Mouse (Mus musculus) fibroblast of lung, adult 2 months (primary cell): ENCODE data around the gene Bmpr2.

Experiments used
- DNase-seq: peaks from one replicate; pipeline ENCODE4 v3.0.0-alpha.2; 2011; ENCODE audit warnings: low read depth

Gene Bmpr2

GRCm38 (mm10) chr1:59901082-59901876 is 138.1 kb downstream of the Bmpr2 start:
- no peak for DNase-seq

DNA sequence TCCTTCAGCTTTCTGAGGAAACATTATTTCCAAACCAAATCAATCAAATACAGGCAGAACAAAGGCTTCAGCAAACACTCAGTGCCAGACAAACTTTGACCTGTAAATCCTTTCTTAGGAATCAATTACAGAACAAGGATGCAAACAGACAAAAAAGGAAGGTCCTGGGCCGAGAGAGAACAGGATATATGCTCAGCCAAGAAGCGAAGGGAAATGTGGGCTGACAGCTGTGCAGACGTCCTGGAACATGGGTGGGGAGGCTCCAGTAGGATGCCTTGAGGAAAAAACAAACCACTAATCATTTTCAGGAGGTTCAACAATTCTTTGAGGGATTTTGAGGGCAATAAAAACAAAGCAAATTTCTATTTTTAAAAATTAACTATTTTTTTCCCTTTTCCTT is 139.4 kb downstream of the Bmpr2 start:
- no peak for DNase-seq

DNA sequence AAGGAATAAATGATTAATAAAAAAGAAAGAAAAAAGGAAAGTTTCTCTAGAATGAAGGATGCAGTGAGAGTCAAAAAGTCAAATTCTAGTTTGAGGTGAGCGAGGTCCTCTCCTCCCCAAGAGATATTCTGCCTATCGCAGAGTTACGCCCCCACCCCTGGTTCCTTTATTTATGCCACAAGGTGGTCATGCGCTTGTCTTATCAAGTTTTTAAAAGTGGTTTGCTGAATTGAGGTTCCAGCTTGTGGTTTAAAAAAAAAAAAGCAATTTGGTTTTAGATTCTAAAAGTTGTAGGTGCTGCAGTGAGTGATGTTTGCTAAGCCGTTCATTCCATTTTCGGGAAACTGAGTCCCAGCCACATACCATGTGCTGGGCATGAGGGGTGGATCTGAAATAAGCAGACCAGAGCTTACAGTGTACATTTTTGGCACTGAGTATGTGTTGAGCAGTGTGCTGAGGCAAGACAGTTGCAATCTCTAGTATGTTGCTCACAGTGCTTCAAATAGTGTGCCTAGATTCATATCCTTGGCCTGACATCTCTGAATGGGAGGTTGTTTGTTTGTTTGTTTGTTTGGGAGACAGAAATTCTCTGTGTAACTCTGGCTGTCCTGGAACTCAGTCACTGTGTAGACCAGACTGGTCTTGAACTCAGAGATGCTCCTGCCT is 141.6 kb downstream of the Bmpr2 start:
- no peak for DNase-seq

DNA sequence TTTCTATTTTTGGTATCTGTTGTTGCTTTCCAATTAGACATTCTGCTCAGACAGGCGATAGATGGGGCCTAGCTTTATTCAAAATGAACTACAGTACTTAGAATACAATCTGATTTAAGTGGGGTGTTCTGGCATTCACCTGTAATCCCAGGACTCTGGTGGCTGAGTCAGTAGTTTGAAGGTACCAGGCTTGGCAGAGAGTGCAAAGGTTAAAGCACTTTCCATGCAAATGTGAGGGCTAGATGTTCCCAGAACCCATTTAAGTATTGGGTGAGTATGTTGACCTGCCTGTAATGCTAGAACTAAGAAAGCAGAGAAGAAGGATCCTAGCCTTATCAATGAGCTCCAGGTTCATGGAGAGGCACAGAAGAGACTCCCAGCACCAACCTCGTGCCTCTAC is 142.7 kb downstream of the Bmpr2 start:
- DNase-seq, result no peak

GRCm38 (mm10) chr1:59906819-59907521 is 143.8 kb downstream of the Bmpr2 start:
- no peak for DNase-seq

- DNase-seq, result no peak
Measured at GRCm38 (mm10) chr1:59907700-59908099, 144.5 kb downstream of the Bmpr2 start.

DNA sequence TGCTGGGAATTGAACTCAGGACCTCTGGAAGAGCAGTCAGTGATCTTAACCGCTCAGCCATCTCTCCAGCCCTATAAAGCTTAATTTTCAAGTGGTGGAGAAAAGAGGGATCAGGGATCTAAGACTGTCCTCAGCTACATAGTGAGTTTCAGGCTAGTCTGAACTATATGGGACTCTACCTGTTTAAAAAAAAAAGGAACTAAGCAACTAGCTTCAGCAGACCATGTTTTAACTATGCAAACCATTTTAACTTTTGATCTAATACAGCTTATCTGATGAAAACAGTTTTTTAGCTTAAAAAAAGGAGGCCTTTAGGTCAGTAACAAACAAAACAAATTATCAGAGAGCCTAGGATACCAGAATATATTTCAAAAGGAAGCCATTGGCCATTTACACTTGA is 147.7 kb downstream of the Bmpr2 start:
- DNase-seq, result no peak

DNA sequence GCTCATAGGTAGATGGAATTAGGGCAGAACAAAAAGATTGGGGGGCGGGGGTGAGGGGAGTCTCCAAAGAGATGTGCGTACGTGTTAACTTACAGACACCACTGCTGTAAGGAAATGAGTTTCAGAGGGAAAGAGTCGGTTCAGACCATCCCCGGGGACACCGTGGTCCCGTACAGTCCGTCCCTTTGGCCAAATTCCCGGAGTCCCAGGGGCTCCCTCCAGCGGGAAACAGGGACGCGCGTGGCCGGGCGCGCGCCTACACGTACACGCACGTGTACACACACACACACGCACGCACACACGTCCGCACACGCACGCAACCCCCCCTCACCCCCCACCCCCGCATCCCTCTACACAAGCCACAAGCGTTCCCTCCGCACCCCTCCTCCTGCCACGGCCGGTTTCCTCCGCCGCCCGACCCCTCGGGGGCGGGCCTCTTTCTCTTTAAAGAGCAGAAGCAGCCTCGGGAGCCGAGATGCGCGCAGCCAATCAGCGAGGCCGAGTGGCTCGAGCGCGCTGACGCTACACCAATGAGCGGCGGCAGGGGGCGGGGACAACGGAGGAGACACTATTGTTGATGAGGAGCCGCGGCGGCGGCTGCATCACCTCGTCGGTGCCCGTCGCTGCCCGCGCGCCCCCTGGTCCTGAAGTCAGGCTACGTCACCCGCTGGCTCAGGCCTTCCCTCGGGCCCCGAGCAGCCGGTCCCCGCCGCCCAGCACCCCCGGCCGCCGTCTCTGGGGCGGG is 149.4 kb downstream of the Bmpr2 start, which contains the start of gene Fam117b:
Gene Fam117b, plus strand, starts transcription at position 594 of the 745 bp plus-strand sequence.
- peak; percentile 90 for DNase-seq

DNA sequence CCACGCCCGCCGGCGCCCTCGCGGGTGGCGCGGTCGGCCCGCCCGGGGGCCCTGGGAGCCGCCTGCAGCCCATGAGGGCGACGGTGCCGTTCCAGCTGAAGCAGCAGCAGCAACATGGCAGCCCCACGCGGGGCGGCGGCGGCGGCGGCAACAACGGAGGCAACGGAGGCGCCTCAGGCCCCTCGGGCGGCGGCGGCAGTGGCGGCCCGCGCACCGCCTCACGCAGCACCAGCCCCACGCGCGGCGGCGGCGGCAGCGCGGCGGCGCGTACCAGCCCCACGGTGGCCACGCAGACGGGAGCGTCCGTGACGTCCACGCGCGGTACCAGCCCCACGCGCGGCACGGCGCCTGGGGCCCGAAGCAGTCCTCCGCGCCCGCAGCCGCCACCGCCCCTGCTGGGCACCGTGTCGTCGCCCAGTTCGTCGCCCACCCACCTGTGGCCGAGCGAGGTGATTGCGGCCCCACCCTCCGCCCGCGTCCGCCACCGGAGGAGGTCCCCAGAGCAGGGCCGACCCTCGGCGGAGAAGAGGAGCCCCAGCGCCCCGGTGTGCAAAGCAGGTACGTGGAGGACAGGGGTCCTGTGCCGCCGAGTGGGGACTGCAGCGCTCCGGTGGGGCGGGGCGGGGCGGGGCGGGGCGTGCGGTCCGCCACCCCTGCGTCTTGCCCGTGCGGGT is 150.1 kb downstream of the Bmpr2 start:
- DNase-seq, result no peak

DNA sequence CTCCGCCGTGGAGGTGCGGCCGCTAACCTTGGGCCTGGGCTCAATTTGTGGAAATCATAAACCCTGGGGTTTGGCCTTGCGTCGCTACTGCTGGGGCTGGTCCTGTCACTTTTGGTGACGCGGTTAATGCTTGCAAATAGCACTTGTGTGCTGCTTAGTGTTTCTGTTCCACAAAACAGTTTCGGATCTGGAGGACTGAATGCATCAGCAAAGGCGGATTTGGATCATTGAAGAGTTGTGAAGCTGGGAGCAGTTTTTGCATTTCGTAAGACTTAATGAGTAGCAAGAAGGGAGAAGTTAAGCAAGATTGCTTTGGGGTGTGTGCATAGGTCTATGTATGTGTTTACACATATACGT is 150.6 kb downstream of the Bmpr2 start:
- no peak for DNase-seq

DNA sequence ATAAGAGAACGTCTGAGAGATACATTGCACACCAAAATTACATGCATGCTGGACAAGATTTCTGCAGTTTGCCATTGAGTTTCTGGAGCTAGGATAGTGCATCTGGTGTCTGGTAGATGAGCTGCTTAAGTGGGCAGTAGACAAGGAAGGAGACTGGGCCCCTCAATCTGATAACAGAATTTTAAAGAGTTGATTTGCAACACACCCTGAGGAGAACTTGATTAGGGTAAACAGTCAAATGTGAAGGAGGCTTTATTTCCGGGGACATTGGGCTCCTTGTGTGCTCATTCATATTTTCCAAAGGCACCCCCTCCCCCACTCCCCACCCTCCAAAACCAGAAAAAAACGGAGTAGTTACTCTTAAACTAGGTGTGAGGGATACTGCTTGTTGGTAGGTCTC is 151.6 kb downstream of the Bmpr2 start:
- DNase-seq, result no peak

GRCm38 (mm10) chr1:59915843-59916610 is 152.8 kb downstream of the Bmpr2 start:
- DNase-seq, result no peak

DNA sequence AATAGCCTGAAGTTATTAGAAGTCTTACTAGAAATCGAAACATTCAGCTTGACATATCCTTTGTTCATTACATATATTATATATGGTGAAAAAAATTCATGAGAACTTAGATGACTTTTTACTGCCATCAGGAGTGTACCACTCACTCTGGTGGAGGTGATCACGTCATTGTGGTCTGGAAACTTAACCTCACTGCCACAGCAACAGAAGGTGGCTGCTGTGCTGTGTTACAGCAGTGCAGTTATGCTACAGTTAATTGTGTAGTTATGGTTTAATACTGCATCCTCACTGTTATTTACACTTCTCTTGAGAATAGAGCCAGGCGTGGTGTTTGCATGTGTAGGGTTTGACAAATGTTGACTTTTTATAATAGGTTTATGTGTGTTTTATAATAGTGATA is 154.2 kb downstream of the Bmpr2 start:
- no peak for DNase-seq

DNA sequence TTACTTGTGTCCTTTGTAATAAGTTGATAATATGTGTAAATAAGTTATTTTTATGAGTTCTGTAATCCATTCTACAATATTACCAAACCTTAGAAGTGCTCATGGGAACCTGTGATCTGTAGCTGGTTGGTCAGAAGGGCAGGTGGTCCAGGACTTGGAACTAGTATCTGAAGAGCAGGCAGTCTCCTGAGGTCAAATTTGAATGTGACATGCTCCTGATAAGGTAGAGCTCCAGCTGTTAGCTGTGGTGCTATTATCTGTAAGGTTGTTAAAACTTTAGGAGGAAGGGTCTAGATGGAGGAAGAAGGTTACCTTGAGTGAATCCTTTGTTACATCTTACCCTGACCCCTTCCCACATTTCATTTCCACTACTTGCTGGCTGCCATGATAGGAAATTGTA is 154.9 kb downstream of the Bmpr2 start:
- DNase-seq, result no peak

- no peak for DNase-seq
Measured at GRCm38 (mm10) chr1:59923201-59923600, 160.0 kb downstream of the Bmpr2 start.

DNA sequence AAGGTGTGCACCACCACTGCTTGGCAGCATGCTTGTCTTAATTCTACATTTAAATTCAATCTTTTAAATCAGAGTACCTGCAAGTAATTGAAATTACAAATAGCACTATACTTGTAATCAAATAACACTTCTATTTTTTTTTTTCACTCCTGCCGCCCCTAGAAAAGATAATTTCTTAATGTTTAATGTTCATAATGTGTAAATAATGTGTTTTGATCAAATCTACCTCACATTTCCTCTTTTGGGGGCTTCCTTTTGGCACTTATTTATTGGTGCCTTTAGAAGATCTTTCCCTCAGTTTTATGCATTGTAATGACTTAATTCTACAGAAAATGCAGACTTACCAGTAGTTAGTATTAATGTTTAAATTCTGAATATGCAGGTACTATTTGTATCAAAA is 160.5 kb downstream of the Bmpr2 start:
- DNase-seq, result no peak

GRCm38 (mm10) chr1:59924411-59924810 is 161.2 kb downstream of the Bmpr2 start:
- no peak for DNase-seq

DNA sequence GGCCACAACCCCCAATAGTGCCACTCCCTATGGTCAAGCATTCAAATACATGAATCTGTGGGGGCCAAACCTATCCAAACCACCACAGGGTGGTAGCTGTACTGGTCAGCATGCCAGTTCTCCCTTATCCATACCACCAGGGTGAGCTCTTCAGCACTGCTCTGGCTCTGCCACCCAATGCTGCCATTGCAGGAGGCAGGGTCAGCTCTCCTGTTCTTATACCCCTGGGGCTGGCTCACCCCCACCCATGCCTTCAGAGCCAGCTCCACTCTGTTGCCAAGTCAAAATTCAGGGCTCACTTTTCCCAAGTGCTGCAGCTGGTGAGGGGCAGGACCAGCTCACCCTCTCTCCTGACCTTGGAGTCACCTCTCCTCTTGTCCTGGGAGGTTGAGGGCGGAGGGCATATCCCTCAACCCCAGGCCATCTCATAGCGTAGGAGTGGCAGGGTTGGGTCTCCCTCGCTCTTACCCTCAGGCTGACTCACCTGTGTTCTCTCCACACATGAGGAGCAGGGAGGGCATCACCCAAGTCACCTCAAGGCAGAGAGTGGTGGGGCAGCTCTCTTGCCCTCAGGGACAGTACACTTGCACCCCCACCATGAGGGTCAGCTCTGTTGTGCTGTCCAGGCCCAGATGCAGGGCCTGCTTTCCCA is 162.9 kb downstream of the Bmpr2 start:
- no peak for DNase-seq

GRCm38 (mm10) chr1:59927131-59927680 is 164.0 kb downstream of the Bmpr2 start:
- no peak for DNase-seq
